Mouse (Mus musculus) layer of hippocampus, adult 9-10 months (tissue): ENCODE measurements around the gene Lnpk.
A peak's percentile ranks its signal among the peaks of the same experiment; 100 is the strongest.

Experiments
- DNase-seq: peaks from one replicate; pipeline ENCODE4 v3.0.0; 2022; ENCODE audit warnings: low spot score

Lnpk gene

DNA sequence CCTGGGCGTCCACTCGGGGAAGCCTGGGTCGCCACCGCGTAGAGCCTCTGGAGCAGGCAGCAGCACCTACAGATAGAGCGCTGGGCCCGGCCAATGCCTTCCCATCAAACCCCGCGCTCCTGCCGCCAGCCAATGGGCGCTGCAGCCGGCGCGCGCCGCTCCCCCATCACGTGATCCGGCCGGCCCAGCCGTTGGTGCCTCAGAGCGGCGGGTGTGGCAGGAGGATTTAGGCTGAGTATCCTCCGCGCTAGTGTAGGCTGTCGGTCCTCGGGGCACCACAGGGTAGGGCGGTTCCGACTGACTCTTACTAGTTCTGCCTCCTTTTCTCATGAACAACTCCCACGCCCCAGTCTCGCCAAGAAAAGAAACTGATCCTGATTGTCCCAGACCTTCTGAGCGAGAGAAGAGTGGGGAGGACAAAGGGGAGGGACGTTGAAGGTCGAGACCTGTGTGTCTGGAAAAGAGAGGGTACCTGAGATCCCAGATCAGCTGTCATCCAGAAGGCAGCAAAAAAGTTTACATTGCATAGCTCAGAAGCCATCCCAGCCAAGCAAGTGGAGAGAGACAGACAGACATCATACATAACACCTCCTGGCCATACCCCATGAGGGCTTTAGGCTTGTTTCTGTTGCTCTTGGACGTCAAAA is at the start of gene Lnpk:
Gene Lnpk, minus strand, starts transcription at position 593 of the 647 bp plus-strand sequence.
- DNase-seq, result peak; percentile 53

DNA sequence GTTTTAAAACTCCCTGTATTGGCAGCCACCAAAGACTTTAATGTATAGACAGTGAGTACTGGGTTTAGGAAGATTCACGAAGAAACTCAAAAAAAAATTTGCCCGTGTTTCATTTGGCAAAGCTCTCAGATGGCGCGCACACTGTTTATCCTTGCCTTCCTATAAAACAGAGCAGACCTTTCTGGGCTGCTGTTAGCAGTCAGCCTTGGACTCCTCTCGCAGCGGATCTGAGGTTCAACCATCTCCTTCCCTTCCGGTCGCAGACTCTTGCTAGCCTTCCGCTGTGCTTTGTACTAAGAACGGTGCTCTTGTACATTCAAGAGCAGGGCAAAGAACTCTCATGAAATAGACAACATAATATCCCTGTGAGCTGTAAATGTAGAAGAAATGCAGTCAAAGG is 41.1 kb upstream of the Lnpk start:
- DNase-seq, result no peak

DNA sequence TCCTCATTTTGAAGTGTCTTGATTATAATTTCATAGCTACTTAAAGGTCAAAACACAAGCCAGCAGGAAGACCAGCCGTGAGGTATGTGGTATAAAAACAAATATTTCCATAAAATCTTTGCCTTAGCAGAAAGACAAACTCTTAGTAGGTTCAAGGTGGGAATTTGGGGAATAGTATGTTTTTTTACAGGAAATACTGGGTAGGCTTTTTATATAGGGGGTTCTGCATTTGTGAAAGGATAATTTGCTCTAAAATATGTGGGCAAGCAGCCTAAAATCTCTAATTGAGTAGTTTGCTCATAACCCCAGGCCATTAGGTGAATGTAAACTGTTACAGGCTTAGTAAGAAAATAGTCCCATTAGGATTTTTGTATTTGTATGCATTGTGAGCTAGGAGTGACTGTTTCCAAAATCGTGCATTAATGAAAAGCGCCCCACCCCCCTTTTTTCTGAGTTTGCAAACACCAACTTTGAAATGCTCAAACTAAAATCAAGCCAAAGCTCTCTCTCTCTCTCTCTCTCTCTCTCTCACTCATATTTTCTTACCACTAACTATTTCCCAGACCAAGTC is 40.5 kb upstream of the Lnpk start:
- DNase-seq, result no peak

DNA sequence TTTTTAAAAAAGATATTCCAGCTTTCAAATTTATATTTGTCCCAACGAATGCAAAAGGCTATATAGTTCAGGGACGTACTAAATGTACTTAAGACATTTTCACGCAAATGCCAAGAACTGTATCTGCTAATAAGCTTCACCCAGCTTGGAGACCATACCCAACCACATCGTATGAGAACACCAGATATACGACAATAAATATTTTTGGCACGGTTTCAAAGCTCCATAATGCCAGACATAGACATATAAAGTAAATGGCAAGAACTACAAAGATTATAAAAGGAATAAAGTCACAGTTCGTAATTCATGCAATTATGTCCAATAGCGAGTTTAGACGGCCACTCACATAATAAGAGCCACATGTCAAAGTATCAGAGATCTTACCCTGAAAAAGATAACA is 38.5 kb upstream of the Lnpk start:
- no peak for DNase-seq

DNA sequence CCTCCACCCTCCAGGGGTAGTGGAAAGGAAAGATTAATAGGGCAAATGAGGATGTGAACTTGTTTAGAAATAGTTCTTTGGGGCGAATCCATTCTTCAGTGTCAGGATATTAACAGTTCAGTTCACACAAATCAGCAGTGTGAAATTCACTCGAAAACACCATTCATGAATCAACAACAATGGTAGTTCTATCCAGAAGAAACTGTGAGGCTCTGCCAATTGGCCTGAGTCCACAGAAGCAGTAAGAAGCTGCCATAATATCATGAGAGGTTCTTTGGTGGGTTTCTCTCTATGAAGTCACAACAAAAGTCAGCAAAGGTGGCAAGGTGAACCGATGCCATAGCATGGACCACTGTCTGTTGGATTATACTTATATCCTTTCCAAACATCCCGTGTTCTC is 32.2 kb upstream of the Lnpk start:
- DNase-seq, result no peak

DNA sequence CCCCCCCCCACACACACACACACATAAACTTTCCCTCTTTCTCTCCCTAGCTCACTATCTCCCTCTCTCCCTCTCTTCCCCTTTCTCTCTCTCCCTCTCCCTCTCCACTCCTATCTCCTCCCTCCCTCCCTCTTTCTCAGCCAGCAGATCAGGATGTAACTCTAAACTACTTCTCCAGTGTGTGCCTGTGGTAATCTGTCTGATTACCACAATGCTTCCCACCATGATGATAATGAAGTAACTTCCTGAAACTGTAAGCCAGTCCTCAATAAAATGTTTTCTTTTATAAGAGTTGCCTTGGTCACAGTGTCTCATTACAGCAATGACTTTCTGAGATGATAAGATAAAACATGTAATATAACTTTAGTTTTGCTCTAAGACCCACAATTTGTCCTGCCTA is 30.1 kb upstream of the Lnpk start:
- DNase-seq, result no peak

DNA sequence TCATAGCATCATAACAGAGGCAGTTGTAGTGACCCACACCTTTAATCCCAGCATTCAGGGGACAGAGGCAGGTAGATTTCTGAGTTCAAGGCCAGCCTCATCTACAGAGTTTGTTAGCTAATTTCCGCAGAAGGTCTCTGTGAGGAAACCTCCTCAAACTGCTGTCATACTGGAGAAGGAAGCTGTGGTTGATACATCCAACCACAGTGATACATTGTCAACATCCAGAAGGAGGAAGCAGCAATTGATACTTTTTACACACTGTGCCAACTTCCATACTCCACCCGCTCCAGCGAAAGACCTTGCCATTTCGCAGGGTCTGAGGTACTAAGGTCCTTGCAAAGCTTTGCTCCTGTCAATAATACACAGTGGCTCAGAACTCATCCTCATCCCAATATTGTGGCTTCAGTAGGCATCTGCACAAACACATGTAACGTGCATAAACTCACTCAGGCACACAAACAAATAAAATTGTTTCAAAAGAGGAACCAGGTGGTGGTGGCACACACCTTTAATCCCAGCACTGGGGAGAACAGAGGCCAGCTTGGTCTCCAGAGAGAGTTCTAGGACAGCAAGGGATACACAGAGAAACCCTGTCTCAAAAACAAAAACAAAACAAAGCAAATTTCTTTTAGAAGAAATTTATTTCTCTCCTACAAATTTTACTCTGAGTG is 27.0 kb upstream of the Lnpk start:
- no peak for DNase-seq

DNA sequence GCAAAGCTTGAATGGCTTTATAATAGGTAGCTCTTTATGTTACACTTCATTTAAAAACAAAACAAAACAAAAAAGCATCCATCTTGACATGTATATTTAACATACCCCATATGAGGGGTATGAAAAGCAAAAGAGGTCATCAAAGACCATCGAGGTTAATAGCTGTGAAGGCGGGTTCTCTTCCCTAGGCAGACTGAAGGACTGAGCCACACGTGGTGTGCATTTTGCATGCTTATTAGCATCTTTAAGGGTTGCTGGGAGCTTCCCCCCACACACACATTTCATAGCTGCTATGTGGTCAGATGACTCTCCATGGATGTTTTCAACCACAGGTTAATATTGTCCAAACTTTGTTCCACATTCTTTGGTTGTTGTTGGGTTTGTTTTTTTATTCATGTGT is 24.8 kb upstream of the Lnpk start:
- DNase-seq, result no peak

DNA sequence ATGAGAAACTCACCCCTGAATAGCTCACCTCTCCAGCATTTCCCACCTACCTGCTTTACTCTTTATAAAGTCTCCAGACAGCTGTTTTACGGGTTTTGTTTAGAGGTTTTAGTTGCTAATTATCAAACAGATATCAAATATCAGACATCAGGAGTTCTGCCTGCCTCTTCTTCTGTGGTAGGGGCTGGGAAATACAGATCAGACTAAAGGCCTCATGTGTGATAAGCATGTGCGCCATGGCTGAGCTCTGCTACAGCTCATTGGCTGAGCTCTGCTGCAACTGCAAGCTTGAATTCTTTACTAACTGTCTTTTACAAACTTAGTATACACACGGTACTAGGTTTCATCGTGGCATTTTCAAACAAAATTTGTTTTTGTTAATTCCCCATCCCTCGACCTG is 23.2 kb upstream of the Lnpk start:
- no peak for DNase-seq

DNA sequence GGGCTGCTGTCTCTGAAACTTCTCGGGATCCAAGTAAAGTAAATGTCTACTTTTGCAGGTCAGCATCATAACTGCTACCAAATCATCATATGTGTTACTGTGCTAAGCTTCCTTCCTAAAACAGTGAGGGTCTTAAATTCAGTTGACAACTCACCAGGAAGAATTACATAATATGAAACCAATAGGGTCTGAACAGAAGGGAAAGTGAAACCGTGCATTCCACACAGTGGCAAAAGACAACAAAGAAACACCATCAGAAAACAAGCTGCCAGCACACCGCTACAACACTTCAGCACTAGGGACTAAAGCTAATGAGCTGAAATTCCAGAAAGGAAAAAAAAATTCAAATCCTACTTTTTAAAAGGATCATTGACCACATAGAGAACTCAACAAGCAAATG is 17.9 kb upstream of the Lnpk start:
- no peak for DNase-seq

DNA sequence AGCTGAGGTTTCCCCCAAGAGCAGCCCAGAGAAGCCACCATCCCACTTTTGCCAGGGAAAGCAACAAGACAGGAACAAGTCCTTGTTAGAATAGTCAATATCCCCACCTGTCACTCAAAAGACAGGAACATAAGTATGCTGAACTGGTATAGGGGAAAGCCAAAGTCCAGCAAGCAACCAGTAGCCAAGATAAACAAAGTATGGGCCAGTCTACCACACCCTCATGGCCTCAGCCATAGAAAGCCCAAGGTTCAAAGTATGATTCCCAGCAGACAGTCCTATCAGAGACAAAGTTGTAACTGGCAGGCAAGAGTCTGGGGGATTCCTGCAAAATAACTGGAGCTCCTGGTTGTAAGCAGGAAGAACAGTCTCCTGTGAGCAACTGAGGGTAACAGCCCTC is 16.9 kb upstream of the Lnpk start:
- no peak for DNase-seq

DNA sequence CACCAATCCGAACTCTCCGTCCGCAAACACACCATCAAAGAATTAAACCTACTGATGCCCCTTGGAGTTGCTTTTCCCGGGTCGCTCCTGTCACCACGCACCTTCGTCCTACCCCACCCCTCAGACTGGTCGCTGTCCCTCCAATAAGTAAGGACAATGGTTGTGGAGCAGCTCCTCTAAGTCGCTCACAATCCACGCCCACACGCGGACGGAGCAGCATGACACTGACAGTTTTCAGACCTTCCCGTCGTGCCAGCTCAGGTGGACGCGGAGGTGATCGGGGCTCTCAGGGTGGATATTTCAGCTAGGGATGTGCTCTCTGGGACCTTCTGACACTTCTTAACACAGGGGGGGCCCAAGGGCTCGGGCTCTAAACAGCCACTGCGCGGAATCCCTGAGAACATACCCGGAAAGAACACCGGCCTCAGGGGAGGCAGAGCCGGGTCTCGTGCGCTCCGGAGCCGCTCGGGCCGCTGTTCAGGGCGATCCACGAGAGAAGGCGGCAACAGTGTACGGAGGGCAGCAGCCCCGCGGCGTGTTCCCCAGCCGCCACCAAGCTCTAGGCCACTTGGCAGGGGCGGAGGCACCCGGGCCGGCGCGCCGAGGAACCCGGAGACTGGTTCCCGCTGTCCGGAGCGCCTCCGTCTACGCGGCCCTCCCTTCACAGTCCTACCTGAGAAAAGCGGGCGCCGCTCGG is 941 bp downstream of the Lnpk start:
- no peak for DNase-seq

DNA sequence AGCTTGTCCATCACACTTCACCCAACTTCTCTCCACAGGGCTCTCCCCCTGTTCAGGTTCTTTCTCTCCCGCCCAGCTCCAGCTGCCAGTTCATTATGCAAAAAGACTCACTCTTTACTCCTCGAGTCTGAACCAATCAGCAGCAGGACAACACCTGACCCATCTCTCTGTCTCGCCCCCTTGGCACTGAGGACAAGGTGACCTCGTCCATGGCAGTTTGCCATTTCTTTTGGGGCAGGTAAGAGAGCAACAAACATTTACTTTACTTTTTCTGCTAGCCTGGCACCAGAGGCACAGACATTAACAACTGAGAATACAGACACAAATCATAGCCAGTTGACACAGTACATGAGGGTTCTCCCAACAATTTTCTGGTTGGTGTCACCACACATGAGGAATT is 8.8 kb downstream of the Lnpk start:
- DNase-seq, result no peak

DNA sequence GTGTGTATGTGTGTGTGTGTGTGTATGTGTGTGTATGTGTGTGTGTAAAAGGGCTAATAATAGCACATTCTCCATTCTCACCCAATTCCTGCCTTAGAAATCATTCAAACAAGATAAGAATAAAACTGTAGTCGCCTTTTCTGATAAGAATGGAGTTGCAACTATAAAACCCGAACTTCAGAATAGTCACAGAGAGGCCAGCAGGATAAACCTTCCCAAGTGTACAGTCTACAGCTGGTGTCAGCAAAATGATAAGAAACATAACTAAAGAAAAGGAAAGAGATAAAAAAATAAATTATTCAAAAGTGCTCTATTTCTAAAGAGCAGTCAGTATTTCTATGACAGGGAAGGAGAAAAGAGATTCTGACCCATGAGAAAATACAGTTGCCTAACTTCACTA is 19.4 kb downstream of the Lnpk start:
- DNase-seq, result no peak

DNA sequence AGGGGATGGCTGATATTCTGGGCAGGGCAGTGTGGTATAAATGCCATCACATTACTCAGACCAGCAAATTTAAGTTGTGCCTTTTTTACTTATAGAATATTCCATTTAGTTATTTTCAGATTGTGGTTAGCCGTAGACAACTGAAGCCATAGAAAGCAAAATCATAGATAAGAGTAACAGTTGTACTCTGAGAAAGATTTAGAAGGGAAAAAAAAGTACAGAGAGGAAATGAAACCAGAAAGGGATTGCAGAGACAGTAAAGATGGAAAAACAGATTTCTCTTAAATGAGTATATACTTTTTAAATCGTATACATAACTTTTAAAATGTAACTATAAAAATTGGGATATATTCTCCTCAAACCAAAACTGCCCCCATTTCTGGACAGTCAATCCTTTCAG is 20.1 kb downstream of the Lnpk start:
- DNase-seq, result no peak

DNA sequence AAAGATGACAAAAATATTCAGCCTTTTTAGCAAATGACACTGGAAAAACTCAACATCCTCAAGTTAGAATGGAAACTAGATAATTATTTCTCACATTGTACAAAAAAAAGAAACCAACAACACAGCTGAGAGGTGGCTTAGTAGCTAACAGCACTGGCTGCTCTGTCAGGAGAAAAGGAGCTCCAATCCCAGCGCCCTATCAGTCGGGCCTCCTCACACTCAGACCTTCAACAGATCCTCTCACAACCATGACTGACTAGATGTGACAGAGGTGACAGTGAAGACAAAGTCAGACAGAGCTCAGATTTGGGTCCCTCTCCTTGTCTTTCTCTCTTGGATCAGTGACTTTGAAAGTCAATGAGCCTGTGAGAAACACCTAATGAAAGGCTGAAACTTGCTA is 21.8 kb downstream of the Lnpk start:
- no peak for DNase-seq

DNA sequence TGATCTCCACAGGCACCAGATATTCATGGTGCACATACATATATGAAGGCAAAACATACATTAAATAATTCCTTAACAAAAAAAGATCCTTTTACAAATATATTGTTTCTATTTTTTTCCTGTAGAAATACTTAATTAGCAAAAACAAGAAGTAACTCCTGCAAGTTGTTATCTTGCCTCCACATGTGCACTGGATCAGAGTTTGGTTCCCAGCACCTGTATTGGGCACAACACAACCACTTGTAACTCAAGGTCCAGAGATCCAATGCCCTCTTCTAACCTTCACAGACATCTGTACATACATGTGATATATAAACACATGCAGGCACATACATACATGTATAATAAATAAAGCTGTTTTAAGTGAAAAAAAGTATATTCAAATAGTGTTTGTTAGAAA is 27.3 kb downstream of the Lnpk start:
- DNase-seq, result no peak

DNA sequence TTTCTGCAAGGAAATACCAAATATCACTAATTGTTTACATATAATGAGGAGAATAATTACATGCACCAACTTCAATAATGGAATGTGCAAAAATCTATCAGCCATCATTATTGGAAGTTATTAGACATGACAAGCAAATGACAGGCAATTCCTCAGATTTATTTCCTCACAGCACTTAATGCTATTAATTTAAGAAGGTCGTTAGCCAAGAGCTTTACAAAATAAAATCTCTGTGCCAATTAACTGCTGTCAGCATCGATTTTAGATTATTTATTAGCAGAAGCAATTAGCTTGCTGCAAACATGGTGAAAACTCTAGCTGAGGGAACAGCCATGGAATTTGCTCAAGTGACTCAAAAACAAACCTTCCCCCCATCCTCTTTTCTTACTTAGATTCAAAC is 30.9 kb downstream of the Lnpk start:
- no peak for DNase-seq

DNA sequence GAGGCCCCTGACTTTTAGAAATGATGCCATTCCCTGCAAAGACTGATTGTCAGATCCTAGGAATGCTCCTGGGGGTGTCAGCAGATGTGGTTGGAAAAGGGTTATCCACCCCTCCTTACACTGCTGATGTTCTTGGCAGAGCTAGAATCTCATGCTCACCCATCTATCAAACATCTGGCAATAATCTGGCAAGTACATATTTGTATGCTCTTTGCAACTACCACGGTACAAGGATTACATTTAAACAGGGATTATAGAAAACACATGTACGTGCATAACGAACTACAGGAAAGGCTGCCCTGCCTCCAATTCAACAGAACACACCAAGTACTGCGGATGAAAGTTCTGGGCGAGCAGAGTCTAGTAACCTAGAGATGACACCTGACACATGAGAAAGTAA is 70.9 kb downstream of the Lnpk start:
- no peak for DNase-seq

DNA sequence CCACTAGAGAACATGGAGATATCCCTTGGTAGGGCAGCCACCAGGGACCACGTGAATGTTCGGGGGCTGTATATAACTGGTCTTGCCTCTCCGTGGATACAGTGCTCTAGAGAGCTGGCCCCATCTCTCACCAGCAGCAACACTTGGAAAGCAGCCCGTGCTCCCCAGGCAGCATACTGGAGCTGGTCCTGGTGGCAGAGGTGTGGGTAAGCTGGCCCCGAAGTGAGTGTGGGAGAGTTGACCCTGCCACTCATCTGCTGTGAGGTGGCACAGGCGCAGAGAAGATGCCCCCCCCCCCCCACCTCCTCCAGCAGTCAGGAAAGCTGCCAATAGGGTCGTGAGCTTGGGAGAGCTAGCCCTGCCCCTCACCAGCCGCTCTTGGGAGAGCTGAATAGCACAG is 72.8 kb downstream of the Lnpk start:
- no peak for DNase-seq

DNA sequence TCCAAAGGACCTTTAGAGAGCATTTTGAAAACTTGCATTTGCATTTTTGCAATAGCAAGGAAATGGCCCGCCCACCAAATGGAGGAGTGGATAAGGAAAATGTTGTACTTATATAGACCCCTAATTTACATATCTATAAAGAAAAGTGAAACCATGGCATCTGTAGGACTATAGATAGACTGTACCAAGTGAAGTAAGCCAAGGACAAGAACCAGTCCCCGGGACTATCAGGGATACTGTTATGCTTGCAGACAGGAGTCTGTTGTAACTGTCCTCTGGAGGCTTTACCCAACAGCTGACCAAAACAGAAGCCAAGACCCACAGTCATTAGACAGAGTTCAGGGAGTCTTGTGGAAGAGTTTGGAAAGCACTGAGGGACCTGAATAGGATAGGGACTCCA is 78.9 kb downstream of the Lnpk start:
- no peak for DNase-seq

DNA sequence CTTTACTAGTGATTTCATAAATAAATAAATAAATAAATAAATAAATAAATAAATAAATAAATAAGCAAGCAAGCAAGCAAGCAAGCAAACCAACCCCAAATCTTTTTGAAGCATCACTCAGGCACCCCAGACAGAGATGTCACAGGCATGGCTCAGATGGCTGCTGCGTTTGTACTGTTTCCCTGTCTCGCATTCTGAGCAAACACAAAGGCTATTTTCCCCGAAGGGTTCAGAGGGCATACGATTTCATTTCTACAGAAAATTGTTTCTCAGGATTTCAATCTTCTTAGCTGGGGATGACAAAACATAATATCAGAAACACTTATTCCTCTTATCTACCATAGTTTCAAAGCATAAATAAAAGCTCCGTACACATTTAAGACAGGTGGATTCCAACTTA is 81.4 kb downstream of the Lnpk start:
- DNase-seq, result no peak

DNA sequence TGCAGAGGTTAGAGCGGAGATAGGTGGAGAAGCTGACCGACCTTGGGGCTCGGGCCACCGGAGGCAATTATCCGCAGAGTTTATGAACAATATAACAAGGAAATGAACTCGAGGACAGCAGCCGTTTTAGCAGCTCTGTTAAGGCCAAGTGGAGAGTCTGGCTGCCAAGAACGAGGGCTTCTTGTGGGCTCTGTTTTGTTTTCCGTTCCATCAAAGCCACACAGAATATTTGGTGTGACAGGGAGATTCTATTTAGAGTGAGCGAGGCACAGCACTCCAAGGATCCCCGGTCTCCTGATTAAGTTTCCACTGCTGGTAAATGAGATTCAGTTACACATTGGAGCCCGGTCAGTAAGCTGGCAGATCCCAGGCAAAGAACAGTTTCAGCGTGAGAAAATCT is 87.8 kb downstream of the Lnpk start:
- no peak for DNase-seq
